Mouse (Mus musculus): ENCODE measurements at regions not wholly inside any gene's neighbourhood (a gene's known extent, or its start where the extent isn't known, plus 50 kb on each side); places are given as distances from the start of the nearest gene placed in this dataset.

- H3K9me3 ChIP-seq (ENCODE audit: low read length) = no peaks in the 10 kb centered on the region
- H3K4me2 ChIP-seq (replicated peaks; ENCODE audit: low read depth, low read length) = no peak overlapping the region
- no peak for ATAC-seq
- H3K9ac ChIP-seq (replicated peaks; ENCODE audit: low read depth) = no peak overlapping the region
- DNase-seq (ENCODE audit: low spot score) = no peak
- H3K27me3 ChIP-seq (replicated peaks; ENCODE audit: insufficient read depth, low read length) = no peaks in the 10 kb centered on the region
- no peak overlapping the region for H3K27ac ChIP-seq (ENCODE audit: low read length)
- no peak overlapping the region for H3K4me3 ChIP-seq (ENCODE audit: low read depth, low read length)
- no peaks in the 10 kb centered on the region for H3K36me3 ChIP-seq (ENCODE audit: insufficient read depth, low read length)
- no peak for TF ChIP-seq EP300 (IDR thresholded peaks at IDR 0.05)
- TF ChIP-seq CTCF (IDR thresholded peaks at IDR 0.05) = no peak
- H3K4me1 ChIP-seq (ENCODE audit: insufficient read depth, low read depth, low read length) = no peaks in the 10 kb centered on the region
- WGBS = 67% methylated on average over 9 of the region's 9 CpGs
Observed at GRCm38 (mm10) chr17:85927261-85927660, 217.7 kb downstream of the Srbd1 start.

- DNase-seq (ENCODE audit: low spot score) (no peak), ATAC-seq (no peak)
- H3K4me1 ChIP-seq (ENCODE audit: insufficient read depth, low read depth, low read length) = no peaks in the 10 kb centered on the region
- H3K9ac ChIP-seq (replicated peaks; ENCODE audit: low read depth) = no peak overlapping the region
- 74% methylated on average over 4 of the region's 4 CpGs for WGBS
- no peak overlapping the region for H3K4me3 ChIP-seq (ENCODE audit: low read depth, low read length)
- TF ChIP-seq EP300 (IDR thresholded peaks at IDR 0.05) (no peak), CTCF (IDR thresholded peaks at IDR 0.05) (no peak)
- H3K27me3 ChIP-seq (replicated peaks; ENCODE audit: insufficient read depth, low read length) = no peaks in the 10 kb centered on the region
- H3K9me3 ChIP-seq (ENCODE audit: low read length) = no peaks in the 10 kb centered on the region
- H3K36me3 ChIP-seq (ENCODE audit: insufficient read depth, low read length) = no peaks in the 10 kb centered on the region
- H3K27ac ChIP-seq (ENCODE audit: low read length) = no peak overlapping the region
- H3K4me2 ChIP-seq (replicated peaks; ENCODE audit: low read depth, low read length) = no peak overlapping the region
Observed at GRCm38 (mm10) chr17:85926044-85926443, 218.9 kb downstream of the Srbd1 start.

- H3K9ac ChIP-seq (replicated peaks; ENCODE audit: low read depth) = no peak overlapping the region
- DNase-seq (ENCODE audit: low spot score) = no peak
- no peaks in the 10 kb centered on the region for H3K4me1 ChIP-seq (ENCODE audit: insufficient read depth, low read depth, low read length)
- H3K27me3 ChIP-seq (replicated peaks; ENCODE audit: insufficient read depth, low read length) = no peaks in the 10 kb centered on the region
- no peaks in the 10 kb centered on the region for H3K9me3 ChIP-seq (ENCODE audit: low read length)
- WGBS = 22% methylated on average over 8 of the region's 8 CpGs
- TF ChIP-seq EP300 (IDR thresholded peaks at IDR 0.05) (no peak), CTCF (IDR thresholded peaks at IDR 0.05) (no peak)
- H3K4me3 ChIP-seq (ENCODE audit: low read depth, low read length) = no peak overlapping the region
- ATAC-seq = no peak
- no peak overlapping the region for H3K27ac ChIP-seq (ENCODE audit: low read length)
- no peak overlapping the region for H3K4me2 ChIP-seq (replicated peaks; ENCODE audit: low read depth, low read length)
- no peaks in the 10 kb centered on the region for H3K36me3 ChIP-seq (ENCODE audit: insufficient read depth, low read length)
Observed at GRCm38 (mm10) chr17:85921219-85921673, 223.7 kb downstream of the Srbd1 start.

- no peak overlapping the region for H3K4me3 ChIP-seq (ENCODE audit: low read depth, low read length)
- TF ChIP-seq CTCF (IDR thresholded peaks at IDR 0.05) = no peak
- TF ChIP-seq EP300 (IDR thresholded peaks at IDR 0.05) = no peak
- no peaks in the 10 kb centered on the region for H3K36me3 ChIP-seq (ENCODE audit: insufficient read depth, low read length)
- no peaks in the 10 kb centered on the region for H3K27me3 ChIP-seq (replicated peaks; ENCODE audit: insufficient read depth, low read length)
- ATAC-seq = no peak
- H3K9ac ChIP-seq (replicated peaks; ENCODE audit: low read depth) = no peak overlapping the region
- no peaks in the 10 kb centered on the region for H3K4me1 ChIP-seq (ENCODE audit: insufficient read depth, low read depth, low read length)
- no peak overlapping the region for H3K4me2 ChIP-seq (replicated peaks; ENCODE audit: low read depth, low read length)
- DNase-seq (ENCODE audit: low spot score) = no peak
- 53% methylated on average over 7 of the region's 7 CpGs for WGBS
- H3K9me3 ChIP-seq (ENCODE audit: low read length) = no peaks in the 10 kb centered on the region
- no peak overlapping the region for H3K27ac ChIP-seq (ENCODE audit: low read length)
Observed at GRCm38 (mm10) chr17:85919868-85920267, 225.1 kb downstream of the Srbd1 start.

GRCm38 (mm10) chr17:85915870-85916269, 227.8 kb upstream of the Six2 start:
- ATAC-seq (no peak), DNase-seq (ENCODE audit: low spot score) (no peak)
- 94% methylated on average over 3 of the region's 3 CpGs for WGBS
- H3K4me3 ChIP-seq (ENCODE audit: low read depth, low read length) = no peak overlapping the region
- H3K9ac ChIP-seq (replicated peaks; ENCODE audit: low read depth) = no peak overlapping the region
- no peaks in the 10 kb centered on the region for H3K4me1 ChIP-seq (ENCODE audit: insufficient read depth, low read depth, low read length)
- H3K36me3 ChIP-seq (ENCODE audit: insufficient read depth, low read length) = no peaks in the 10 kb centered on the region
- no peak overlapping the region for H3K27ac ChIP-seq (ENCODE audit: low read length)
- H3K4me2 ChIP-seq (replicated peaks; ENCODE audit: low read depth, low read length) = no peak overlapping the region
- H3K27me3 ChIP-seq (replicated peaks; ENCODE audit: insufficient read depth, low read length) = no peaks in the 10 kb centered on the region
- no peaks in the 10 kb centered on the region for H3K9me3 ChIP-seq (ENCODE audit: low read length)
- TF ChIP-seq EP300 (IDR thresholded peaks at IDR 0.05) = no peak
- TF ChIP-seq CTCF (IDR thresholded peaks at IDR 0.05) = no peak

- Histone ChIP-seq H3K27me3 (replicated peaks; ENCODE audit: insufficient read depth, low read length) (no peaks in the 10 kb centered on the region), H3K4me2 (replicated peaks; ENCODE audit: low read depth, low read length) (no peak overlapping the region), H3K36me3 (ENCODE audit: insufficient read depth, low read length) (no peaks in the 10 kb centered on the region), H3K4me1 (ENCODE audit: insufficient read depth, low read depth, low read length) (no peaks in the 10 kb centered on the region), H3K9ac (replicated peaks; ENCODE audit: low read depth) (no peak overlapping the region), H3K4me3 (ENCODE audit: low read depth, low read length) (no peak overlapping the region), H3K27ac (ENCODE audit: low read length) (no peak overlapping the region), H3K9me3 (ENCODE audit: low read length) (no peaks in the 10 kb centered on the region)
- no peak for ATAC-seq
- WGBS = 50% methylated on average over 6 of the region's 6 CpGs
- no peak for DNase-seq (ENCODE audit: low spot score)
- TF ChIP-seq EP300 (IDR thresholded peaks at IDR 0.05) = no peak
- no peak for TF ChIP-seq CTCF (IDR thresholded peaks at IDR 0.05)
Observed at GRCm38 (mm10) chr17:85914062-85914461, 226.0 kb upstream of the Six2 start.

GRCm38 (mm10) chr17:85908709-85909108, 220.6 kb upstream of the Six2 start:
- H3K36me3 ChIP-seq (ENCODE audit: insufficient read depth, low read length) = no peaks in the 10 kb centered on the region
- H3K9ac ChIP-seq (replicated peaks; ENCODE audit: low read depth) = no peak overlapping the region
- H3K4me2 ChIP-seq (replicated peaks; ENCODE audit: low read depth, low read length) = no peak overlapping the region
- H3K4me1 ChIP-seq (ENCODE audit: insufficient read depth, low read depth, low read length) = no peaks in the 10 kb centered on the region
- no peak for ATAC-seq
- no peaks in the 10 kb centered on the region for H3K27me3 ChIP-seq (replicated peaks; ENCODE audit: insufficient read depth, low read length)
- no peak overlapping the region for H3K27ac ChIP-seq (ENCODE audit: low read length)
- no peak overlapping the region for H3K4me3 ChIP-seq (ENCODE audit: low read depth, low read length)
- H3K9me3 ChIP-seq (ENCODE audit: low read length) = no peaks in the 10 kb centered on the region
- TF ChIP-seq CTCF (IDR thresholded peaks at IDR 0.05) (no peak), EP300 (IDR thresholded peaks at IDR 0.05) (no peak)
- DNase-seq (ENCODE audit: low spot score) = no peak
- WGBS = 83% methylated on average over 3 of the region's 3 CpGs

Measured in lung, postnatal 0 days (tissue).